Mouse (Mus musculus): ENCODE measurements around the gene Umps. TPM values are rescaled to one million over a fixed set of nuclear protein-coding genes. Genes with fewer than 3 reads are reported as not detected.

Umps gene
- total RNA-seq, 1 experiment from 2014 or later: 102 TPM

DNA sequence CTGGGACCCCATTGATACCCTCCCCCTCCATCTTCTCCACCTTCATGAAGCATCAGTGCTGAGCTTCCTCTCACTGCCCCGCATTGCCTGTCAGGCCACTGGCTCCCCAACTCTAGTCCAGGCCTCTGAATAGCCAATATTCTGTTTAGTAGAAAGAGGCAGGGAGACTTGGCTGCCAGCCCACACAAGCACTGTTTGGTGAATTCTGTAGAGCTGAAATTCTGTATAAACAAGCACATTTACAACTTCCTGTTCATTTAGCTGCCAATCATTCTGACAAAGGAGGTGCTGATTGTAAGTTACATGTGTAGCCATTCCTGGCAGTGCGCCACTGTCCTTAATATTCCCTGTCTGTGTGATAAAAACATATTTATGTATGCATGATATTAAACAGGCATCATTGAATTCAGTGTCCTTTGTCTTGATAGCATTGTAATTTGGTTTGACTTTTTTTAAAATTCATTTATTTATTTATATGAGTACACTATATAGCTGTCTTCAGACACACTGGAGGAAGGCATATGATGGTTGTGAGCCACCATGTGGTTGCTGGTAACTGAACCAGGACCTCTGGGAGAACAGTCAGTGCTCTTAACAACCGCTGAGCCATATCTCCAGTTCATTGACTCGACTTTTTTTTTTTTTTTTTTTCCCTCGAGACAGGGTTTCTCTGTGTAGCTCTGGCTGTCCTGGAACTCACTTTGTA is 32.0 kb downstream of the Umps start:
- no peak for ATAC-seq (replicated peaks; ENCODE audit: low read depth, poor library complexity, severe bottlenecking)

DNA sequence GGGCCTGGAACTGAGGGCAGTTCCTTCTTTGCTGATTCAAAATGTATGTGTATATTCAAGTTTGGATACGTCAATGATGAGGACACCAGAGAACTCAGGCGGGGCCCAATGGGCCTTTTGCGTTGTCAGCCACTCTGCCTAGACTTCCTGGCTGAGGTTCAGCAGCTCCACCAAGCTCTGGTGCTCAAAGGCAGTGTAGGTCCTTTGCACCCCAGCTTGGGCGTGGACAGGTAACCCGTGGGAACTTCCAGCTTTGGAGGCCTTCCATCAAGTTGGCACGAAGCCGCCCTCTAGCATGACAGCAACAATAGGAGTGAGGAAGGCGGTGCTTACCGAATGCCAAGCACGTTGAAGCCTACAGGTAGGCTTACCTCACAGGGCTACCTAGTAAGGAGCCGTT is 33.4 kb downstream of the Umps start:
- ATAC-seq (replicated peaks; ENCODE audit: low read depth, poor library complexity, severe bottlenecking): no peak

DNA sequence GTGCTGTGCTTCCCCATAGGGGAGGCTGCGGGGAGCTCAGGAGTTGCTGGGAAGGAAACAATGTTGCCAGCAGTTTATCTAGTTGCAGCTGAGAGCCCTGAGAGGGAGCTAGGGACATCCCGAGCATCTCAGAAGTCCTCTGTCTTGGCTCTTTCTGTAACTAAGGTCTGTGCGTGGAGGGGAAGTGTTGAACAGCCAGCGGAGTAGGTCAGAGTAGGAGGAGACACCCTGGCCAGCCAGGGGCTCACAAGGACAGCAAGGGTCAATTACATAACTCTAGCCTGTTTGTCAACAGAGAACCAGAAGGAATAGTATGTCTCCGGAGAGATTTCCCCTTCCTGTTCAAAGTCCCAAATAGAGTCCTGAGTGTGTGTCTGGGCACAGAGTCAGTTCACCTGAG is 34.7 kb downstream of the Umps start:
- no peak for ATAC-seq (replicated peaks; ENCODE audit: low read depth, poor library complexity, severe bottlenecking)

DNA sequence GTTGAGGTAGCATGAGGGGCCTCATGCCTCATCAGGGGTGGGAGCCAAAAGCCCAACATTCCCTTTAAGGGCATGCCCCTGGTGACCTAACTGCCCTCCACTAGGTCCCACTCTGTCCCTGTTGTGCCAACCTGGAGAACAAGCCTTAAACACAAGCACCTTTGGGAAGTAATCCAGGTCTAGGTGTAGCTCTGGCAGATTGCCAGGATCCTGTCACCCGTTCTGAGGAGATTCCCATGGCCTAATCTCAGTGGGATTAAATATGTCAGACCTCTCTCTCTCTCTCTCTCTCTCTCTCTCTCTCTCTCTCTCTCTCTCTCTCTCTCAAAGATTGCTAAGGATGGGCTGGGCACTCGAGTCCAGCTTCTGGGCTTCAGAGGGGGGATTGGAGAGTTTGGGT is 35.2 kb downstream of the Umps start:
- ATAC-seq (replicated peaks; ENCODE audit: low read depth, poor library complexity, severe bottlenecking): no peak

DNA sequence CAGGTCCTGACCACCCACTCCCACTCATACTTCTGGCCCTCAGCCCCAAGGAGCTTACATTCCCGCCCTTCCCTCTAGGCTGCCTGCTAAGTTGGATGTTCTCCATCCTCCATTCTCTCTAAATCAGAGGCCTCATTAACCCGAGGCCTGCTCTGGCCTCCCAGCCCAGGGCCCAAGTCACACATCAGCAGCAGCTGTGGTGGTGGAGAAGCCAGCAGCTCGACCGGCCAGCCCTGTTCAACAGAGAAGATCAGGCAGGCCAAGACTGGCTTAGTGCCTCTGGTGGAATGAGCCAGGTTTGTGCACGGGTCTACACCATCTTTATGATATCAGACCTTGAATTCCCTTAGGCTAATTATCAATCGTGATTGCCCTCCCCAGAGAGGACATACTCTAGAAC is 36.1 kb downstream of the Umps start:
- no peak for ATAC-seq (replicated peaks; ENCODE audit: low read depth, poor library complexity, severe bottlenecking)

DNA sequence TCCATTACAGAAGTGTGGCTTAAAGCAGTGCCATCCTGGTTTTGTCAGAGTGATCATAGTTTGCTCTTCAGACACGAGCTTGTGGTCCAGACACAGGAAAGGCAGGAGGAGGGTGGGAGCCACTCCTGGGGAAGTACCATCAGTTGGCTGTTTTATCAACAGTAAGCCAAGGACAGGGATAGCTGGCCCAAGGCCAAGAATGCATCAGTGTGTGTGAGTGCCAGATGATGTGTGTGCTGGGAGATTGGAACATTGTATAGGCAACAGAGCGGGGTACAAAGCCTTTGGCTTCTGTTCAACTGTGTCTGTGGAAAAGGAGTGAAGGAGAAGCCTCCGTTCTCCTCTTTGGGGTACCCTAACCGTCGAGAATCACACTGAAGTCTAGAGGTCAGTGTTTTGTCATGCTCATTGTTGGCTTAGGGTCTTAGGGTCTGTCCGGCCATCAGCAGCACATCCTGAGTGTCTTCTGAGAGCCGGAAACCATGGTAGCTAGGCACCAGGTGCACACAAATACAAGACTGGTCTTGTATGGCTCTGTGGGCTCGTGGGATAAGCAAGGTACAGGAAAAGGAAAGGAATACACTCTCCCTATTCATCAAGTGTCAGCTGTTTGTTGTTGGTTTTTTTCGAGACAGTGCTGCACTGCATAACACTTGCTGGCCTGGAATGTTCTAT is 37.9 kb downstream of the Umps start:
- ATAC-seq (replicated peaks; ENCODE audit: low read depth, poor library complexity, severe bottlenecking): 0 out of 2 replicates have a peak, but pooled peaks have one; percentile 10

DNA sequence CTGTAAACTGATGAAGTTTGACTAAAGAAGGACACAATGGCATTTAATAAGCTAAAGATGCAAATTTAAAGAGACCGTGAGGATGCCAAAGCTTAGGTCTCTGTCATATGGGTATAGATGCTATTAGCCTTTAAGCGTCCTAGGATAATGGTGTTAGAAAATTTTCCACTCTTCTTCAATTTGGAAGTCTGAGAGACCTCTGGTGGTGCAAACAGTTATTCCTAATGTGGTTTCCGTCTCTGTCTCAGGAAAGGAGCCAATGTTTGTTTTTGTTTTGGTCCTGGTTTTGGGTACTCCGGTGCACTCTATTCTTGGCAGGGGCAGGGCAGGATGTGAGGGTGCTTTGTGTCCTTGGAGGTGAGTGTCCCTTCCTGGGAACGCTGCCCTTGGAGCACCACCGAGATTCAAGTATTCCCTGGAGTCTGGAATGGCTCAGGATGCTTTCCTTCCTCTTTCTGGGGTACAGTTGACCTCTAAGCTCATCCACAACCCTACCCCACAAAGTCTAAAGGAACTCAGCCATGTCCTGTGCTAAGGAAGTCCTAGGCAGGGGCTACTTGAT is 39.5 kb downstream of the Umps start:
- no peak for ATAC-seq (replicated peaks; ENCODE audit: low read depth, poor library complexity, severe bottlenecking)

DNA sequence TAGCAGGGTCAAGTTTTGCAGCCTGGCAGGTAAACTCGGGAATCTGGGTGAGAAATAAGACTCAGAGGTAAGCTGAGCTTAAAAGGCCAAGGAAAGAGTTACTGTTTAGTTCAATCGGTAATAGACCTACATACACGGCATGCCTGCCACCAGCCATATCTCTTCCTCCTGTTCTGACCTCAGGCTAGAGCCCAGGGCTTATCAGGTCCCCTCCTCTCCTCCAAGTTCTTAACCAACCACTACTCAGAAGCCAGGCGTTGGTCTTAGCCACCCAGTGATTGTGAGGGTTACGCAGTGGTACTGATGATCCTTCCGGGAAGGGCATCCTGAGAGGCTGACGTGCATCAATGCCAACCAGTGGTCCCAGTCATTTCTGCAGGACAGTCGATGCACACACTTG is 43.1 kb downstream of the Umps start:
- peak; percentile 50 for ATAC-seq (replicated peaks; ENCODE audit: low read depth, poor library complexity, severe bottlenecking)

DNA sequence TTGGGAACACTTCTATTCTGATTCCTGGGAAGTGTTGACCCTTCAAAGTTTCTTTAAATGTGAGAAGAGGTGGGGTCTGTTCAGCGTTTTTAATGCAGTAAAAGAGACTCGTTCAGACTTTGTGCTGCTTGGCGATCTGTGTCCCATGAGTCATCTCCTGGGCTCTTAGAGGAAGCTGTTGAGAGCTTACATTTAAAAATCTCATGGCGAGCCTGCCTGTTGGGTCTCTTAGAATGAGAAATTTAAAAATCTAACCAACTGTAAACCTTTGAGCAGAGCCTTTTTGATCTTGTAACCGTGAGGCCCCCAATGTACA is 43.9 kb downstream of the Umps start:
- ATAC-seq (replicated peaks; ENCODE audit: low read depth, poor library complexity, severe bottlenecking): no peak

DNA sequence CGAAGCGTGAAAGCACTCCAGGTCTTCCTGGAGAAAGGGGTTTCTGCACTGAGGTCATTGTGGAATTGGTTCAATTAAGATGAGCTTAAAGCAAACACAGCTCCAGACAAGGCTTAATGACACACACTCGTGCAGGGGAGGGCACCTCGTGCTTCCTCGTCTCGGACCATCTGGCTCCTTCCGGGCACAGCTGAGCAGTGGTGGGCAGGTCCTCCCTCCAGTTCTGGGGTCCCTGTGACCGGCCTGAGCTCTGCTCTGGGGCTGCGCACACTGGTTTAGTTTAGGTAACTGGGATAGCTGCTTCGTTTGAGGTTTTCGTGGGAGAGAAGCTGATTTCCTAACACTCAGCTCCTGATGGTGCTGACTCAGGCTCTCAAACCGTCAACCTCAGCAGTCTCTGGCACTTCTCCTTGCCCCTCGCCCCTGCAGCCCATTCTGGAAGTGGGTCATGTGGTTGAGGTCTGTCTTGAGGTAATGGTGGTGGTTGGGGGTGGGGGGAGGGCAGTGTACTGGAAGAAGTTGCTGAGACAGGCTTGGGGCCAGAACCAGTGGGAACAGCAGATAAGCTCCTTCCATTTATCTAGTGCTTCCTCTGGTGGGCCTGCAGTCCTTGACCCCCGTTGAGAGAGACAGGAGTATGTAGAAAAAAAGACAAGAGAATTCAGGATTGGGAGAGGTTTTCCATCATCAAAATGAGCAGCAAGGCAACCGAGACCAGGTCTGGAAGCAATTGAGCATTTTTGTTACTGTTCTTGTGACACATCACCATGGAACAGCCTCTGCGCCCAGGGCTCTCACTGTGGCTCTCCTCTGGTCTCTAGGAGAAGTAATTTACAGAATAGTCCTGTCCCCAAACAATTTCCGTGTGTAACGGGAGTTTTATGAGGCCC is 44.5 kb downstream of the Umps start:
- ATAC-seq (replicated peaks; ENCODE audit: low read depth, poor library complexity, severe bottlenecking): peak; percentile 82

DNA sequence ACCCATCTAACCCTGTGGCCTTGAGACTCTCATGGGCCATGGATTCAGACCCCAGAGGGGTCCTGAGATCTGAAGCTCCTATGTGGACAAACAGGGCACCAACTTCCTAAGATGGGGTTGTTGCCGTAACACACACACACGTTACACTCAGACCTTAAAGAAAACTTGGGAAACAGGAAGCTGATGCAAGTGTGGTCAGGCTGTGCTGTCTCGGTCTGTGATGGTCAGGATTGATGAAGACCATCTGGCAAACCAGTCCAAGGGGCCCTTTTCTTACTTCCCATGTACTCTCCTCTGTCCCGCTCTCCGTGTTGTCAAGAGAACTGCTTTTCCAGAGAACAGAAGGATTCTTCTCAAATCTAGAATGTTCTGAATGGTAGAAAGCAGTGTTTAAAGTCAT is 45.3 kb downstream of the Umps start:
- peak; percentile 27; the same call in 1 of the 2 replicates for ATAC-seq (replicated peaks; ENCODE audit: low read depth, poor library complexity, severe bottlenecking)

DNA sequence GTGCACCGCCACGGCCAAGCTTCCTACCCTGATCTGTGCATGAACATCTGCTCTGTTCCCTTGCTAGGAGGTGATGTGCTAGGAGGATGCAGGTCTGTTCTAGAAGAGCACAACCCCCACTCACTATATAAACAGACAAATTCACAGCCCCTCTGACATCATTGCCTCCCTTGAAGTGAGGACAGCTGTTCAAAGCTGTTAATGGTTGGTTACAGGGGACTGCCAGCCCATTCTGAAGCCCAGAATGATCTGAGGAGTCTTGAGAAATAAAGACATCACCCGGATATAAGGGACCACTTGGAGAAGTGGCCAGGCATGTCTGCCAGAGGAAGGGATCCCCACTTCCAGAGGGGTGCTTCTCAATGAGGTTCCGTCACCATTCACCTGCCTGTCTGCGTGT is 48.9 kb downstream of the Umps start:
- ATAC-seq (replicated peaks; ENCODE audit: low read depth, poor library complexity, severe bottlenecking): no peak

DNA sequence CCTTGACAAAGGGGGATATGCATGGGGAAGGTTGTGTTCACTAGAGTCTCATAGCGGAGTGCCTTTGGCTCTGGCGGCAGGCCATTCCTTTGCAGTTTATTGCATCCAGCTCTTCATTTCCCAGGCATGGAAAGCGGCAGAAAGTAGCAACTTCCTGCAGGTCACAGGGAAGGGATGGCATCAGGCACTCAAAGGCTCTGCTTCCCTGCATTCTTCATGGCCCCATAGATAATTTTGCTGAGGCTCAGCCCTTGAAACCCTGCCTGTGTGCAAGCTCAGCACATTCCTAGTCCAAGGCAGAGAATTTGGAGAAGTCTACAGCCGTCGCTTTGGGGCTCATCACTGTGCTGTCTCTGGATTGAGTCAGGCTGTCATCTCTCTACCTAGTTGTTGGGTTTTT is 49.4 kb downstream of the Umps start:
- ATAC-seq (replicated peaks; ENCODE audit: low read depth, poor library complexity, severe bottlenecking): no peak

DNA sequence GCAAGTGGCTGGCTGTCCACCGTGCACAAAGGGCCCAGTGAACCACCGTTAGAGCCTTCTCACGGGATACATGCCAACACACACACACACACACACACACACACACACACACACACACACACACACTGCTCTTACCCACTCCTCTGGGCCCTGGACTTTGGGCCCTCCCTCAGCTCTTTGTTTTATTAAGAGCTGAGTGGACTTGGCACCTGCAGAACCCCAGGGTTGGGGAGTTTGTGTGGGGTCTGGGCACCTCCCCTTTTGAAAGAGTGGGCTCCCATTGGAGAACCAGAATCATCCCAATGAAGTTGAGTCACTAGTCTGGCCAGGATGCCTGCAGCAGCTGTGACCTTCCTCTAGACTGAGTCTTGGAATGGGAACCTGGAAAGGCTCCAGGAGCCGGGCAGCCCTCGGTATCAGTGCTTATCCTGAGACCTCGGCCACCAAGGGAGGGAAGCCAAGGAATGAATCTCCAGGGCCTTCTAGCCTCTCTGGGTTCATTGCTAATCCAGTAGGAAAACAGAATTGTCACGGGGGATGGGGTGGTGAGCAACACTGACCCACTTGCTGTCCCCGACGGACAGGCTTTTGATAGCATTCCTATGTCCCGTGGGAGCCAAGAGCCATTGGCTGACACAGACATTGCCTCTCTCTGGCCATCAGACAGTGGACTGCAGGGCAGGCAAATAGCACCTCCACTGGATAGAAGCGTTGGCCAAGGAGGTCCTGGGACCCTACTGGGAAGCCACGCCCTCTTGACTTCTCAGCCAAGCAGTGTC is 50.2 kb downstream of the Umps start:
- no peak for ATAC-seq (replicated peaks; ENCODE audit: low read depth, poor library complexity, severe bottlenecking)

DNA sequence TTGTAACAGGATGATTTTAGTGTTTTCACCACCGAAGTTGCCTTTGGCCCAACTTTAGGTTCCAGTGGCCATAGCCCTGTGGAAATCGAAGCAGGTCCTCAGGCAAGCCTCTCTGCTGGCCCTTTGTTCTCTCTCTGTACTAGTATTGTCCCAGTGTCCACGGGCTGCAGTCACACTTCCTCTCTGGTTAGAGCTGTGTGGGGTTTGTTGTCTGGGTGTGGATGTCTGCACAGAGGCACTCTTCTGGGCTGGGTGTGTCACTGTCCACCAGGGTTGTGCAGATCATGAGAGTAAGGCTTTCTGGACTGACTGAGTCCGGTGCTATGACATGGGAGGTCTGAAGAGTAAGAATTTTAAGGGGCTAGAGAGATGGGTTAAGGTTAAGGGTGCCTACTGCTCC is 51.8 kb downstream of the Umps start:
- peak; percentile 62 for ATAC-seq (replicated peaks; ENCODE audit: low read depth, poor library complexity, severe bottlenecking)

DNA sequence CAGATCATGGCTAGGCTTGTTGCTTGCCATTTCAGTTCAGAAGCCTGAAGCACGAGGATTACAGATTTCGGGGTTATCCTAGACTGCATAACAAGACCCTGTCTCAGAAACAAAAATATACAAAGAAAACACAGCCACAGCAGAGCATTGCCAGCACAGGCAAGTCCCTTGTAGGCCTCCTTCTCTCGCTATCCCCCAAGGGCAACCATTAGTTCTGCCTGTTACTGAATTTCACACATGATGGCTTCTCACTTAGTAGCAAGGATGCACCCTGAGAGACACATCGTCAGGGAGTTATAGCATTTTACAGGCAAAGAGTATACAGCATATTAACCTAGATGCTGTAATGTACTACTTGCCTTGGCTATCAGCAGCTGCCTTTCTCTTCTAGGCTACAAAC is 58.6 kb downstream of the Umps start:
- no peak for ATAC-seq (replicated peaks; ENCODE audit: low read depth, poor library complexity, severe bottlenecking)
